Mouse (Mus musculus) liver, embryonic 15.5 days (tissue): ENCODE data around the gene Adgre5. TPM values are rescaled to one million over a fixed set of nuclear protein-coding genes. Genes with fewer than 3 reads are reported as not detected.

Experiments used
- ATAC-seq: fragments of 200-750 bp; cut with Nextera tagmentation; 2 replicates; pipeline ENCODE4 v1.8.0; 2017; ENCODE audit warnings: moderate number of reproducible peaks, mild to moderate bottlenecking, moderate library complexity; ENCODE audit not compliant: insufficient read depth
- H3K27ac ChIP-seq: fragments of 300-500 bp; sonication (generic); replicated peaks from 2 replicates; pipeline ENCODE4 v1.5.1; 2015; ENCODE audit warnings: mild to moderate bottlenecking, inconsistent platforms
- H3K27me3 ChIP-seq: fragments of 300-500 bp; sonication (generic); 2 replicates; pipeline ENCODE4 v1.6.1; 2015; ENCODE audit warnings: mild to moderate bottlenecking, inconsistent platforms
- H3K36me3 ChIP-seq: fragments of 300-500 bp; sonication (generic); replicated peaks from 2 replicates; pipeline ENCODE4 v1.6.1; 2015; ENCODE audit warnings: moderate library complexity, mild to moderate bottlenecking, inconsistent platforms
- H3K4me1 ChIP-seq: fragments of 300-500 bp; sonication (generic); replicated peaks from 2 replicates; pipeline ENCODE4 v1.6.1; 2015; ENCODE audit warnings: inconsistent platforms
- H3K4me2 ChIP-seq: fragments of 300-500 bp; sonication (generic); 2 replicates; pipeline ENCODE4 v1.6.1; 2015; ENCODE audit warnings: moderate library complexity, mild to moderate bottlenecking, inconsistent platforms
- H3K4me3 ChIP-seq: fragments of 300-500 bp; sonication (generic); replicated peaks from 2 replicates; pipeline ENCODE4 v1.5.1; 2015; ENCODE audit warnings: mild to moderate bottlenecking, inconsistent platforms
- H3K9ac ChIP-seq: fragments of 300-500 bp; sonication (generic); 2 replicates; pipeline ENCODE4 v1.6.1; 2015; ENCODE audit warnings: moderate library complexity, mild to moderate bottlenecking, inconsistent platforms
- H3K9me3 ChIP-seq: fragments of 300-500 bp; sonication (generic); replicated peaks from 2 replicates; pipeline ENCODE4 v1.6.1; 2016; ENCODE audit warnings: inconsistent platforms
- WGBS: fragments of 180-500 bp; shearing (Covaris S2); methylation state at CpG from one replicate; pipeline ENCODE4 v1.1.7; 2015; ENCODE audit warnings: mixed read lengths; ENCODE audit not compliant: insufficient replicate concordance; 5-methylcytosine and 5-hydroxymethylcytosine counted together
- polyA plus RNA-seq: library from polyadenylated mRNA; unstranded; fragments of >200 nt; fragmentation: Nextera tagmentation; extraction: Ambion mirVana; gene quantifications from 2 replicates; pipeline ENCODE4 v1.2.1, GENCODE M21; 2015

The Adgre5 gene
- polyA plus RNA-seq, 1 experiment from 2014 or later = 13.4 TPM

DNA sequence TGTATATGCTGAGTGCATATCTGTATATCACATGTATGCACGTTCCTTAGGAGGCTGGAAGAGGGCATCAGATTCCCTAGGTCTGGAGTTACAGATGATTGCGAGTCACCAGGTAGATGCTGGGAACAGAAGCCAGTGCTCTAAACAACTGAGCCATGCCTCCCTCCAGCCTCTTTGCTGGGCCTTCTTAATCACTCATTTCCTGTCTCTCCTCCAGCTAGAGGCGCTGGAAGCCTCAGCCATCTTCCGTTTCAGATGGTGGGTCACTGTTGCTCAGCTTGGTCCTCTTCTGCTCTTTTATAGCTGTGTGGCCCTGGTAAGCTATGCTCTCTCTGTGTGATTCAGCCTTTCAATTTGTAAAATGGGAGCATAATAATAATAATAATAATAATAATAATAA, 30.7 kb upstream of the Adgre5 start:
- Histone ChIP-seq H3K4me2 (no peak overlapping the region), H3K36me3 (no peaks in the 10 kb centered on the region), H3K27ac (no peak overlapping the region), H3K4me1 (peaks cover 28% of the 10 kb centered on the region), H3K9me3 (no peaks in the 10 kb centered on the region), H3K27me3 (no peaks in the 10 kb centered on the region), H3K4me3 (no peak overlapping the region), H3K9ac (no peak overlapping the region)
- ATAC-seq = no peak
- 29% methylated on average over 4 of the region's 4 CpGs for WGBS

DNA sequence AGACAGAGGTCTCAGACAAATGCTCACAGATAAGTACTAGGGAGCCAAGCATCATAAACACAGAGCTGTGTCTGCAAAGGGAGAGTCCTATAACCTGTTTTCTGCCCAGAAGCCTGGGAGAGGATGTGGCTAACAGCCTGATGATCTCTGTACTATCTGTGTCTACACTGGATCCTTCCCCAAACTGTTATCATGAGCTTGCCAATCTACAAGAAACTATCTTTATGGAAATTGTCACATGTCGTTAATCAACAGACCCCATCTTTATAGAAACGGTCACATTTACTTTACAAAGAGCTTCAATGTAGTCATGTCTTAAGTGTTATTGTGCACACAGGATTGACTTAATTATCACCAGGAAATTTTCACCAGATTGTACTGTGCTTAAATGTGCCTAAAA, 29.5 kb upstream of the Adgre5 start:
- Histone ChIP-seq H3K27ac (no peak overlapping the region), H3K36me3 (no peaks in the 10 kb centered on the region), H3K4me2 (no peak overlapping the region), H3K9me3 (no peaks in the 10 kb centered on the region), H3K4me1 (peaks cover 30% of the 10 kb centered on the region), H3K27me3 (no peaks in the 10 kb centered on the region), H3K9ac (no peak overlapping the region), H3K4me3 (no peak overlapping the region)
- WGBS = 20% methylated on average over 2 of the region's 2 CpGs
- no peak for ATAC-seq

DNA sequence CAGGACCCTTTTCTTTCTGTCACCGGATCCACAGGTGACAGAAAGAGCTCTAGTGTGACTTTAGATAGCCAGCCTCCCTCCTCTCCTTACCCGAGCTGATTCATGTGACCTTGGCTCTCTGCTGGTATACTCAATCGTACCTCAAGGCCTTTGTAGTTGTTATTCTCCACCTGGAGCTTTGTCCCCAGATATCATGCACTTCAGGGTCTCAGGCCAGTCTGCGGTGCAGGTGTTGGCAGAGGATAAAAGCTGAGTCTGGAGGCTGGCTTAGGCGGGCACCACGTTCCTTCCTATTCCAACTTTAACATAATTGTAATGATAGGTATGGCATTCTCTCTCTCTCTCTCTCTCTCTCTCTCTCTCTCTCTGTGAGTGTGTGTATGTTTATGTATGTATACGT, 28.6 kb upstream of the Adgre5 start:
- ATAC-seq = no peak

GRCm38 (mm10) chr8:83768526-83768925, 27.4 kb upstream of the Adgre5 start:
- H3K9me3 ChIP-seq = no peaks in the 10 kb centered on the region
- no peak overlapping the region for H3K4me3 ChIP-seq
- no peak for ATAC-seq
- H3K4me2 ChIP-seq = no peak overlapping the region; the same call in 1 of the 2 replicates
- no peak overlapping the region for H3K27ac ChIP-seq
- 6% methylated on average over 5 of the region's 5 CpGs for WGBS
- no peaks in the 10 kb centered on the region for H3K36me3 ChIP-seq
- no peak overlapping the region for H3K9ac ChIP-seq
- peaks cover 24% of the 10 kb centered on the region for H3K4me1 ChIP-seq
- no peaks in the 10 kb centered on the region for H3K27me3 ChIP-seq

More for the DNA sequence above, 28.6 kb upstream of the Adgre5 start:
- Histone ChIP-seq H3K36me3 (no peaks in the 10 kb centered on the region), H3K4me2 (no peak overlapping the region), H3K27ac (no peak overlapping the region), H3K9ac (no peak overlapping the region), H3K9me3 (no peaks in the 10 kb centered on the region), H3K27me3 (no peaks in the 10 kb centered on the region), H3K4me1 (peaks cover 30% of the 10 kb centered on the region), H3K4me3 (no peak overlapping the region)
- 54% methylated on average over 7 of the region's 7 CpGs for WGBS

DNA sequence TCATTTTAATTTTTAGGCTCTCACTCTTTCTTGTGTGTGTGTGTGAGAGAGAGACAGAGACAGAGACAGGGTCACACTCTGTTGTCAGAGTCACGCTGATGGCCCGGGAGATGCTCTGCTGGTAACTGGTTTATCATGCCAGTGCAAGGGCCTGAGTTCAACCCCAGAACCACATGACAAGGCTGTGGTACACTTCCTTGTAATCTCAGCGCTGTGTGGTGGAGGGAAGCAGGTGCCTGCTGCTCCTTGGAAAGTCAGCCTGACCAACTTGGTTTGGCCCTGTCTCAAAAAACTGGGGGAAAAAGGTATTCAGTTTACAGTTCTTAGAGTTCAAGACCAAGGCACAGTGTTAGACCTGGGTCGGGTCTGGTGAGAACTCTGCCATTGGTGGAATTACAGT, 26.3 kb upstream of the Adgre5 start:
- H3K36me3 ChIP-seq = no peaks in the 10 kb centered on the region
- peaks cover 13% of the 10 kb centered on the region for H3K4me1 ChIP-seq
- ATAC-seq = no peak
- no peak overlapping the region for H3K4me3 ChIP-seq
- no peak overlapping the region for H3K27ac ChIP-seq
- no peaks in the 10 kb centered on the region for H3K27me3 ChIP-seq
- no peak overlapping the region for H3K4me2 ChIP-seq
- no peaks in the 10 kb centered on the region for H3K9me3 ChIP-seq
- WGBS = 40% methylated on average over 4 of the region's 4 CpGs
- no peak overlapping the region for H3K9ac ChIP-seq

DNA sequence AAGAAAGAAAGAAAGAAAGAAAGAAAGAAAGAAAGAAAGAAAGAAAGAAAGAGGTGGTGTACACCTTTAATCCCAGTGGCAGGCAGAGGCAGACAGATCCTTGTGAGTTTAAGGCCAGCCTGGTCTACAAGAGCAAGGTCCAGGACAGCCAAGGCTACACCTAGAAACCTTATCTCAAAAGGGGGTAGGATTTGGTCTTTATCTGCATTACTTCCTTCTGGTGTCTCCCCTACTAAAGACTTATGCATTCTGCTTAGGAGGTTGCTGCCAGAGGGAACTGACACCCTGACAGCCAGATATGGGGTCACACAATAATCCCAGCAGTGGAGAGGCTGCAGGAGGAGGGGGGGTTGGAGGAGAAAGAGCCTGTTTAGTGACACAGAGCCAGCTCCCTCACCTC, 24.5 kb upstream of the Adgre5 start:
- Histone ChIP-seq H3K4me3 (no peak overlapping the region), H3K4me1 (peaks cover 12% of the 10 kb centered on the region), H3K27ac (no peak overlapping the region), H3K9ac (no peak overlapping the region), H3K36me3 (no peaks in the 10 kb centered on the region), H3K9me3 (no peaks in the 10 kb centered on the region), H3K27me3 (no peaks in the 10 kb centered on the region; the same call in 1 of the 2 replicates), H3K4me2 (no peak overlapping the region)
- ATAC-seq = no peak

GRCm38 (mm10) chr8:83764717-83765116, 23.6 kb upstream of the Adgre5 start:
- no peak for ATAC-seq
- Histone ChIP-seq H3K4me2 (no peak overlapping the region), H3K4me3 (no peak overlapping the region), H3K27ac (no peak overlapping the region), H3K36me3 (no peaks in the 10 kb centered on the region), H3K9me3 (no peaks in the 10 kb centered on the region), H3K4me1 (peaks cover 12% of the 10 kb centered on the region), H3K9ac (no peak overlapping the region), H3K27me3 (no peaks in the 10 kb centered on the region; the same call in 1 of the 2 replicates)
- WGBS = 67% methylated on average over 2 of the region's 2 CpGs

DNA sequence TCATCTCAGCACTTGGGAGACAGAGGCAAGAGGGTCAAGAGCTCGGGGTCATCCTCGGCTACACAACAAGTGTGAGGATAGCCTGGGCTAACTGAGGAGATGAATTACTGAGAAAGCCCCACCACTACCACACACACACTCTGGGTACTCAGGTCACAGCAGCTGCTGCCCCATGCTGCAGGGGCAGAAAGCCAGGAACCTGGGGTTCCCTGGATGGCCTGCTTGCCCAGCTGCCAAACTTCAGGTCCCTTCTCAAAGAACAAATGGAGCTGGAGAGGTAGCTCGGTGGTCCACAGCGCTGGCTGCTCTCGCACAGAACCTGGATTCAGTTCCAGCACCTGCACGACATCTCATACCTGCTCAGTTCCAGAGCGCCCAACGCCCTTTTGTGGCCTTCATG, 23.0 kb upstream of the Adgre5 start:
- ATAC-seq = no peak
- H3K9me3 ChIP-seq = no peaks in the 10 kb centered on the region
- no peaks in the 10 kb centered on the region; the same call in 1 of the 2 replicates for H3K27me3 ChIP-seq
- no peak overlapping the region for H3K9ac ChIP-seq
- no peak overlapping the region for H3K27ac ChIP-seq
- H3K36me3 ChIP-seq = no peaks in the 10 kb centered on the region
- H3K4me2 ChIP-seq = no peak overlapping the region
- whole genome bisulfite sequencing = 72% methylated on average over 8 of the region's 8 CpGs
- H3K4me1 ChIP-seq = peaks cover 10% of the 10 kb centered on the region
- H3K4me3 ChIP-seq = no peak overlapping the region

DNA sequence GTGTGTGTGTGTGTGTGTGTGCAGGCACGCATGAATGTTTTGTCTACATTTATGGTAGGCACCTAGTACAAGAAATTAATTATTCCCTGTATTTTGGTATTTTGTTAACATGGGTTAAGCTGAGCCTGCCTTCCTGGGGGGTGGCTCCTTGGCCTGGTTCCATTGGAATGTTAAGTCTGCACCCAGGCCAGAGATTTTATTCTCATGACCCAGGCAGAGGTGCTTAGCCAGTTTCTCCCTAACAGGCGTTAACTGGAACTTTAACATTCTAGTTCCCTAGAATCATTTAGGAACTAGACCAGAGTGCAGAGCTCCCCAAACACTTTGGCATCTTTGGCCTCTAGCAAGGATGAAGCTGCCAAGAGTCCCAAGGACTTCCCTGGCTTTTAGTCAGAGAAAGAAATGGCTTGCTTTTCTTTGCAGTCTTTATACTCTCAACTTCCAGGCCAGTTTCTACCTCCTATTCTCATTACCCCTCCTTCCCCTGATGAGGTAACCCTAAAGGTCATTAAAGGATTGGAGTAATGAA, 18.2 kb upstream of the Adgre5 start:
- H3K9ac ChIP-seq = no peak overlapping the region

GRCm38 (mm10) chr8:83758298-83758697, 17.2 kb upstream of the Adgre5 start:
- Histone ChIP-seq H3K9me3 (no peaks in the 10 kb centered on the region), H3K9ac (no peak overlapping the region), H3K4me3 (no peak overlapping the region), H3K27me3 (no peaks in the 10 kb centered on the region; the same call in 1 of the 2 replicates), H3K4me2 (no peak overlapping the region), H3K36me3 (no peaks in the 10 kb centered on the region), H3K27ac (no peak overlapping the region), H3K4me1 (no peaks in the 10 kb centered on the region)
- no peak for ATAC-seq
- WGBS = 49% methylated on average over 5 of the region's 5 CpGs

More for the DNA sequence above, 18.2 kb upstream of the Adgre5 start:
- no peak for ATAC-seq
- Histone ChIP-seq H3K4me2 (no peak overlapping the region), H3K4me3 (no peak overlapping the region), H3K27me3 (no peaks in the 10 kb centered on the region; the same call in 1 of the 2 replicates), H3K9me3 (no peaks in the 10 kb centered on the region), H3K27ac (no peak overlapping the region), H3K4me1 (no peaks in the 10 kb centered on the region), H3K36me3 (no peaks in the 10 kb centered on the region)
- WGBS = 59% methylated on average over 2 of the region's 2 CpGs

- Histone ChIP-seq H3K36me3 (no peaks in the 10 kb centered on the region), H3K4me3 (no peak overlapping the region), H3K27ac (no peak overlapping the region), H3K4me1 (no peaks in the 10 kb centered on the region), H3K9me3 (no peaks in the 10 kb centered on the region), H3K4me2 (no peak overlapping the region), H3K27me3 (no peaks in the 10 kb centered on the region; the same call in 1 of the 2 replicates), H3K9ac (no peak overlapping the region)
- no peak for ATAC-seq
- WGBS = 35% methylated on average over 6 of the region's 6 CpGs
Observed at GRCm38 (mm10) chr8:83757084-83757607, 16.0 kb upstream of the Adgre5 start.

- H3K9me3 ChIP-seq = no peaks in the 10 kb centered on the region
- WGBS = 77% methylated on average over 3 of the region's 3 CpGs
- H3K27me3 ChIP-seq = no peaks in the 10 kb centered on the region
- no peak overlapping the region for H3K9ac ChIP-seq
- ATAC-seq = no peak
- no peaks in the 10 kb centered on the region for H3K4me1 ChIP-seq
- H3K4me2 ChIP-seq = no peak overlapping the region
- no peak overlapping the region for H3K27ac ChIP-seq
- H3K4me3 ChIP-seq = no peak overlapping the region
- no peaks in the 10 kb centered on the region for H3K36me3 ChIP-seq
Observed at GRCm38 (mm10) chr8:83756273-83756672, 15.1 kb upstream of the Adgre5 start.
